Mouse (Mus musculus): ENCODE results near the gene Gm48551.

DNA sequence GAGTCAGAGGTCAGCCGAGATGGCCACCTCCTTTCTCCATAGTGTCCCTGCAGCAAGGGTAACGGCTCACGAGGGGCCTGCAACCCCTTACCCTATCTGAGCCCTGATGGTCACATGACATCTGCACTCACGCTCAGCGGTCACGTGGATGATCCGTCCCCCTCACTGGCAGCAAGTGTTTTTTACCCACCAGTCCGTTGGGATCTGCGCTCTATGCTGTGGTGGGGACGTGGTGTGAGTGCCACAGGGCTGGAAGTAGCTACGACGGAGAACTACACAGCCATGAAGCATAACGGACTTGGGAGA lies 24.1 kb downstream of the Gm48551 start:
- TF ChIP-seq CTCF (IDR thresholded peaks at IDR 0.05; ENCODE audit: extremely low read depth, insufficient read length, insufficient replicate concordance, low read depth, low read length) (no peak), POLR2A (IDR thresholded peaks at IDR 0.05; ENCODE audit: low read depth, low read length) (no peak)

Data from small intestine, adult 2 months (tissue).